Mouse (Mus musculus) kidney, adult 2 months (tissue): ENCODE measurements around the gene Ttc28. TPM values are rescaled to one million over a fixed set of nuclear protein-coding genes. Genes with fewer than 3 reads are reported as not detected.
"Not testable (repeated sequence)": the region's sequence is repeated elsewhere in the genome, so short reads cannot be mapped to it uniquely, and the experiment has no call there.

Experiments
- DNase-seq: peaks from one replicate; pipeline ENCODE4 v3.0.0; 2021
- H3K27ac ChIP-seq: fragments of 200-500 bp; 2 replicates; pipeline ENCODE4 v1.5.1; 2012; ENCODE audit warnings: low read depth, low read length, control low read depth, inconsistent platforms; ENCODE audit not compliant: insufficient read depth
- H3K27me3 ChIP-seq: fragments of 200-500 bp; replicated peaks from 2 replicates; pipeline ENCODE4 v1.6.1; 2012; ENCODE audit warnings: mild to moderate bottlenecking, moderate library complexity, low read length, inconsistent platforms; ENCODE audit not compliant: control insufficient read depth, insufficient read depth
- H3K36me3 ChIP-seq: fragments of 200-500 bp; 2 replicates; pipeline ENCODE4 v1.6.1; 2012; ENCODE audit warnings: mild to moderate bottlenecking, moderate library complexity, low read length, inconsistent platforms; ENCODE audit not compliant: control insufficient read depth, insufficient read depth
- H3K4me1 ChIP-seq: fragments of 200-500 bp; 2 replicates; pipeline ENCODE4 v1.6.1; 2011; ENCODE audit warnings: low read length; ENCODE audit not compliant: control insufficient read depth, insufficient read depth
- H3K4me3 ChIP-seq: fragments of 200-500 bp; 2 replicates; pipeline ENCODE4 v1.5.1; 2011; ENCODE audit warnings: mild to moderate bottlenecking, low read depth, low read length, control low read depth; ENCODE audit not compliant: insufficient read depth
- CTCF ChIP-seq: fragments of 200-500 bp; conservative IDR thresholded peaks from 2 replicates; pipeline ENCODE4 v1.5.1; 2011; ENCODE audit warnings: low read depth, mild to moderate bottlenecking, control low read depth, low read length, moderate library complexity, mixed read lengths; ENCODE audit not compliant: insufficient read depth, insufficient read length
- POLR2A ChIP-seq: fragments of 200-500 bp; IDR thresholded peaks from one replicate; pipeline ENCODE4 v1.6.1; 2011; ENCODE audit warnings: low read depth, low read length, control low read depth
- WGBS: fragments of 180-500 bp; shearing (Covaris S2); methylation state at CpG from one replicate; pipeline ENCODE4 v1.1.7; 2018; 5-methylcytosine and 5-hydroxymethylcytosine counted together
- polyA plus RNA-seq: library from polyadenylated mRNA; depleted of rRNA; stranded (reverse); fragments of >200 nt; gene quantifications from 2 replicates; pipeline ENCODE4 v1.2.3, GENCODE M21; 2012

The Ttc28 gene
- polyA plus RNA-seq, 1 experiment = 6.6 TPM

DNA sequence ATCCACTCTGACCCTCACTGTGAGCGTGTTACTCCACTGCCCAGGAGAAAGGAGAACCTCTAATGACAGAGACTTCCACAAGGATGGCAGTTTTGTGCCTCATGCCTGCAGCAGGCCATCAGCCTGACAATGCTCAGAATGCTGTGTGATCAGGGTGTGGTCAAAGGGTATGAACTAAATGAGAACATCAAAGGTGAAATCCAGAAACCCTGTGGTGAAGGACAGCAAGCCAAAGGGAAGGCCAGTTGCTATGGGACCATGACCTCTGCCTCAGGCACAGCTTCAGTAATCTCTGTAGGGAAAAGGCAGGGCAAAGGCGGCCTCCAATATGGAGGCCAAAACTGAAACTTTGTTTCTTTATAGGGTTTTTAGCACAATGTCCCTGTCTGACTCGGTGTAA is 372.5 kb downstream of the Ttc28 start:
- no peak overlapping the region for H3K27ac ChIP-seq
- 97% methylated on average over 3 of the region's 3 CpGs for WGBS

DNA sequence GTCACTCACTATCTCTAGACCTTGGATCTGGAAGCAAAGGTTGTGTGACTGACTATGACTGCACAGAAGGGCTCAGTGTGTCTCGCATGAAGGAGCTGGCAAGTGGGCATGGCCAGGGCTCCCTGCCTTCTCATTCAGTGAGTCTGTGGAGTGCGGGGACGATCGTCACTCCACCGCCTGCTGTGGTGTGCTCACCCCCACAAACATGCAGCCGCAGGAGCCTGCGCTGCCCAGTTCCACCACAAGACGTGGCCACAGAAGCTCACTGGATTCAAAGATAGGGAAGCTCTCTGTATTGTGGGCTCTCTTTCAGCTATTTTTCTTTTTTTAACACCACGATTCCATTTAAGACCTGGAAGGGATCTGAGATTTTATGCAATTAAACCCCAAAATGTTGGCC is 374.8 kb downstream of the Ttc28 start:
- WGBS = 56% methylated on average over 9 of the region's 9 CpGs
- no peaks in the 10 kb centered on the region for H3K36me3 ChIP-seq
- no peaks in the 10 kb centered on the region for H3K27me3 ChIP-seq
- TF ChIP-seq POLR2A (no peak), CTCF (no peak)
- H3K27ac ChIP-seq = no peak overlapping the region
- no peak for DNase-seq
- no peak overlapping the region for H3K4me3 ChIP-seq
- H3K4me1 ChIP-seq = no peaks in the 10 kb centered on the region

More for the DNA sequence above, 372.5 kb downstream of the Ttc28 start:
- Histone ChIP-seq H3K4me3 (no peak overlapping the region), H3K36me3 (no peaks in the 10 kb centered on the region), H3K4me1 (no peaks in the 10 kb centered on the region), H3K27me3 (no peaks in the 10 kb centered on the region)
- DNase-seq = no peak
- TF ChIP-seq CTCF (no peak), POLR2A (no peak)

DNA sequence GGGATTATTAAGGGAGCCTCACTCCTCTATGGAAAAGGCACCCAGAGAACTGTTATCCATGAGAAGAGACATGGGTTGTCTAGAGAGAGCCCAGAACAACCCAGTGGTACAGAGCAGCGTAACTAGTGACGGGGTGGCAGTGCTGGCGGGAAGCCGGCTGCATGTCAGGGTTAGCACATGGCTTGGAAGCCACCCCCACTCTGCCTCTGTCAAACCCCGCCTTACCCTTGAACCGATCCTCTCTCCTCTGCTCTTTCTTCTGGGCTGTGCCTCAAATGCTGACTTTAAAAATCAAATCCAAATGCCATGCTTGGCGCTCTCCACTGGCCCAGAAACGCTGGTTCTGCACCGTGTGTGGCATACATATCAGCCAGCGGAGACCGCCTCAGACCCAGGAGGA is 375.2 kb downstream of the Ttc28 start:
- H3K27me3 ChIP-seq = no peaks in the 10 kb centered on the region
- 77% methylated on average over 11 of the region's 11 CpGs for WGBS
- DNase-seq = no peak
- H3K4me1 ChIP-seq = no peaks in the 10 kb centered on the region
- no peak overlapping the region for H3K4me3 ChIP-seq
- TF ChIP-seq POLR2A (no peak), CTCF (no peak)
- H3K36me3 ChIP-seq = no peaks in the 10 kb centered on the region
- no peak overlapping the region for H3K27ac ChIP-seq

DNA sequence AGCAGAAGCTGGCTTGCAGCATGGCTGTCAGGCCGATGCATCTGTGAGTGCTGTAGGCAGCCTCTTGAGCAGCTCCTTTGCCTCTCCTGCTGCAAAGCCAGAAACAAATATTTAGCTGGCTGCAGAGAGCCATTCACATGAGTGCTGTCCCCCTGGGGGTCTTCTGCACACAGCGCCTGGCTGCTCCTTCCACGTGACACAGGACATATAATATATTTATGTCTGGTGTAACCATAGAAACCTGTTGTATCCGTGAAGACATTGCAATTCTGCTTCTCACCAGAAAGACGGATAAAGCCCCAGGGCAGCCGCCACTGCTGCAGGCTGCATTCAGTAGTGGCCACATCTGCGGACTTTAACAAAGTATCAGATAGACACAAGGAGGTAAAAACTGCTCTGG is 376.6 kb downstream of the Ttc28 start:
- TF ChIP-seq POLR2A = no peak
- TF ChIP-seq CTCF = no peak
- 77% methylated on average over 7 of the region's 7 CpGs for WGBS
- no peak overlapping the region for H3K27ac ChIP-seq
- no peaks in the 10 kb centered on the region for H3K36me3 ChIP-seq
- DNase-seq = no peak
- no peak overlapping the region for H3K4me3 ChIP-seq
- H3K27me3 ChIP-seq = no peaks in the 10 kb centered on the region
- H3K4me1 ChIP-seq = no peaks in the 10 kb centered on the region

DNA sequence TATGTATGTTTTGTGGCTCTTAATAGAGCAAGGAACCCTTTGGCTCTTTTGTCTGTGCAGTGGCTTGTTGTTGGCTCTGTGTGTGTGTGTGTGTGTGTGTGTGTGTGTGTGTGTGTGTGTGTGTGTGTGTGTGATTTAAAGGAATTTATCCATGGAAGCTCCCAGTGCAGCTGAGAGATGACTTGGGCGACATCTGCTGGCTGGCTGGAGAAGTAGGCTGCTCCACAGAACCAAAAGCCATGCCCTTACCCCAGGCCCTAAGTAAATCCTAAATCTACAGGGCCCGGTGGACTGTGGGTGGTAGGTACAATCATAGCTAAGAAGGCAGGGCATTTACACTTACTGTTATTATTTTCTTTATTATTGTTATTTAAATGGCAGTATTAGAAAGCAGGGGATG is 377.5 kb downstream of the Ttc28 start:
- TF ChIP-seq CTCF (peak; percentile 80), POLR2A (no peak)

DNA sequence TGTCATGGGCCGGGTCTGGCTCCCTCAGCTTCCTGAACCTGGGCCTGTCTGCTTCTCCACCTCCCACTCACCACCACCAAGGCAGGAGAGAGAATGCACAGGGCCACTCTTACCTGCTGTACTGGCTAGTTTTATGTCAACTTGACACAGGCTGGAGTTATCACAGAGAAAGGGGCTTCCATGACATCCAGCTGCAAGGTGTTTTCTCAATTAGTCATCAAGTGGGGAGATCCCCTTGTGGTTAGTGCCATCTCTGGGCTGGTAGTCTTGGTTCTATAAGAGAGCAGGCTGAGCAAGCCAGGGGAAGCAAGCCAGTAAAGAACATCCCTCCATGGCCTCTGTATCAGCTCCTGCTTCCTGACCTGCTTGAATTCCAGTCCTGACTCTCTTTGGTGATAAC is 381.6 kb downstream of the Ttc28 start:
- not testable (repeated sequence) for H3K36me3 ChIP-seq, H3K4me3 ChIP-seq, DNase-seq, H3K27me3 ChIP-seq, H3K27ac ChIP-seq
- peaks cover 13% of the 10 kb centered on the region; the same call in 1 of the 2 replicates for H3K4me1 ChIP-seq
- 89% methylated on average over 1 of the region's 1 CpGs for WGBS

More for the DNA sequence above, 377.5 kb downstream of the Ttc28 start:
- no peak overlapping the region for H3K4me3 ChIP-seq
- no peaks in the 10 kb centered on the region for H3K4me1 ChIP-seq
- no peaks in the 10 kb centered on the region for H3K36me3 ChIP-seq
- peak; percentile 74 for DNase-seq
- no peak overlapping the region for H3K27ac ChIP-seq
- H3K27me3 ChIP-seq = no peaks in the 10 kb centered on the region
- whole genome bisulfite sequencing = 7% methylated on average over 2 of the region's 2 CpGs

DNA sequence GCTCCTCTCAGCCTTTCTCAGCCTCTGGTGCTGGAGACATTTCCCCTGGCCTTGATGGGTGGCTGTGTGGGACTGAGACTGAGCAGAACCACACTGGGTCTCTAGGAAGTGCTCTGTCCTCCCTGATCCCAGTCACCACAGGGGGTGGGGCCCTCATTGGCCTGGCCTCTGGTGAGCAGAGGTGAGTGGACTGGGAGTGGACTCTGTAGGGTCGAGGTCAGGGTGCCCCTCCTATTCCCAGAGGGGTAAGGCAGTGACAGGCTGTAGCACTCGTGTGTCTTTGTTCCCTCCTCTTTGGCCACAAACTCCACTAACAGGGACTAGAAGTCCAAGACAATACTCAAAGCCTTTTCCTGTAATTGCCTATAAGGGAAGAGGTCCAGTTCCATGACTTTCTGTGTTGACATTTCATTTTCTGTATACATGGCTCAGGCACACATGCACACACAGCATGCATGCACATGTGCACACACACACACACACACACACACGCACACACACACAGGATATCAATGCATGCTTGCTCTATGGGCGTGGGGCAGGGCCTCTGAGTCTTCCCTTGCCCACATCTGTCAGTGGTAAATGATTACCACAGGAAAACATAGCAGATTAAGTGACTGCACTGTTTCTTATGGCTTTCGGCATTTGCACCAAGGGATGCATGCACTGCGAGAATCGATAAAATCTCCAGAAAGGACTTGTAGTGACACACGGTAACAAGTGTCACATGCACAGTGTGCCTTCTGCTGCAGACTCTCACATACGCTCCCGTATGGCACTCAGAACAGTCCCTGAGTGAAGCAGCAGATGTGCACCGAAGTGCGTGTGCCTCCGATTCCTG is 382.4 kb downstream of the Ttc28 start:
- 48% methylated on average over 13 of the region's 13 CpGs for WGBS
- peak; percentile 78 for DNase-seq
- Histone ChIP-seq H3K4me1 (peaks cover 13% of the 10 kb centered on the region; the same call in 1 of the 2 replicates), H3K27me3 (no peaks in the 10 kb centered on the region), H3K36me3 (no peaks in the 10 kb centered on the region), H3K27ac (peak overlapping the region; percentile 73), H3K4me3 (no peak overlapping the region)
- no peak for TF ChIP-seq CTCF
- no peak for TF ChIP-seq POLR2A
